Mouse (Mus musculus) Muller cell, postnatal 12 days (primary cell): ENCODE results near the gene St6galnac6.
A peak's percentile ranks its signal among the peaks of the same experiment; 100 is the strongest.

Experiments
- DNase-seq: peaks from one replicate; pipeline ENCODE4 v3.0.0-alpha.2; 2015; ENCODE audit errors: inconsistent ontology term

Gene St6galnac6

GRCm38 (mm10) chr2:32639632-32640031 is 40.1 kb downstream of the St6galnac6 start:
- DNase-seq, result no peak

GRCm38 (mm10) chr2:32640550-32641051 is 41.1 kb downstream of the St6galnac6 start:
- DNase-seq, result no peak

- no peak for DNase-seq
These were observed 42.3 kb downstream of the St6galnac6 start for GRCm38 (mm10) chr2:32641810-32642209.

- no peak for DNase-seq
These were observed 43.3 kb downstream of the St6galnac6 start for GRCm38 (mm10) chr2:32642813-32643212.

- no peak for DNase-seq
These were observed 44.6 kb downstream of the St6galnac6 start for GRCm38 (mm10) chr2:32644083-32644482.

- DNase-seq, result no peak
These were observed 45.4 kb downstream of the St6galnac6 start for GRCm38 (mm10) chr2:32644799-32645475.

GRCm38 (mm10) chr2:32645647-32646046 is 46.1 kb downstream of the St6galnac6 start:
- DNase-seq, result no peak

- DNase-seq, result no peak
These were observed 47.0 kb downstream of the St6galnac6 start, which contains the start of gene Eng for GRCm38 (mm10) chr2:32646379-32647056. Gene Eng (plus strand): TSS chr2:32646595.

GRCm38 (mm10) chr2:32647366-32647765 is 47.9 kb downstream of the St6galnac6 start:
- no peak for DNase-seq

- DNase-seq, result peak; percentile 94
These were observed 54.3 kb downstream of the St6galnac6 start for GRCm38 (mm10) chr2:32653764-32654163.

GRCm38 (mm10) chr2:32654743-32655393 is 55.4 kb downstream of the St6galnac6 start:
- no peak for DNase-seq

- DNase-seq, result no peak
These were observed 55.9 kb downstream of the St6galnac6 start for GRCm38 (mm10) chr2:32655394-32655744.

- DNase-seq, result no peak
These were observed 56.3 kb downstream of the St6galnac6 start for GRCm38 (mm10) chr2:32655826-32656225.

GRCm38 (mm10) chr2:32658873-32659272 is 59.4 kb downstream of the St6galnac6 start:
- no peak for DNase-seq

GRCm38 (mm10) chr2:32661509-32662107 is 62.1 kb downstream of the St6galnac6 start:
- peak; percentile 83 for DNase-seq

GRCm38 (mm10) chr2:32662291-32662690 is 62.8 kb downstream of the St6galnac6 start:
- DNase-seq, result no peak

- no peak for DNase-seq
These were observed 65.8 kb downstream of the St6galnac6 start for GRCm38 (mm10) chr2:32665345-32665744.

GRCm38 (mm10) chr2:32665853-32666252 is 66.3 kb downstream of the St6galnac6 start:
- no peak for DNase-seq

GRCm38 (mm10) chr2:32667775-32668174 is 68.3 kb downstream of the St6galnac6 start:
- DNase-seq, result peak; percentile 79

- peak; percentile 68 for DNase-seq
These were observed 68.7 kb downstream of the St6galnac6 start for GRCm38 (mm10) chr2:32668176-32668575.

- no peak for DNase-seq
These were observed 70.4 kb downstream of the St6galnac6 start for GRCm38 (mm10) chr2:32669876-32670275.
